Mouse (Mus musculus) left cerebral cortex, adult 6 months (tissue): ENCODE results near the gene Fmnl3. TPM values are rescaled to one million over a fixed set of nuclear protein-coding genes. Genes with fewer than 3 reads are reported as not detected.

Source experiments
- long read RNA-seq, 2 experiments: library from polyadenylated mRNA; unstranded; transcript quantifications; one replicate each; pipeline ENCODE4 v2.0.0; 2019 to 2020
- polyA plus RNA-seq: library from polyadenylated mRNA; unstranded; fragments of <200 nt; fragmentation: Nextera tagmentation; gene quantifications from 2 replicates; pipeline ENCODE4 v1.2.3, GENCODE M21; 2021

The Fmnl3 gene
- polyA plus RNA-seq = 0.59 and 2.3 TPM in 2 replicates
- long read RNA-seq, experiment 1, partial matches to known transcripts = 2 of 4 reads
- long read RNA-seq, experiment 1, other reads (novel, unspliced or antisense) = 2 of 4 reads
- long read RNA-seq, experiment 2 = 0 reads

GRCm38 (mm10) chr15:99370259-99370691, at the start of gene Fmnl3:
TSS of gene Fmnl3 (minus strand) at chr15:99370482.

GRCm38 (mm10) chr15:99392486-99393385, 22.5 kb upstream of the Fmnl3 start, which contains the start of gene Tmbim6:
TSS of gene Tmbim6 (plus strand) at chr15:99392882.

GRCm38 (mm10) chr15:99295484-99295981, 74.7 kb downstream of the Fmnl3 start, which contains the start of gene Fam186b:
TSS of gene Fam186b (minus strand) at chr15:99295888.

GRCm38 (mm10) chr15:99294813-99295374, 75.4 kb downstream of the Fmnl3 start, which contains the start of gene Prpf40b:
TSS of gene Prpf40b (plus strand) at chr15:99295087.

Other genes with a start within 250 kb of the Fmnl3 start
- gene Spats2, start 244.6 kb downstream of the Fmnl3 start, polyA plus RNA-seq = 5.8 and 7.5 TPM in 2 replicates
- 14.3 and 20.8 TPM in 2 replicates for gene Kcnh3, start 145.6 kb downstream of the Fmnl3 start, polyA plus RNA-seq
- 105 and 138 TPM in 2 replicates for gene Mcrs1, start 118.5 kb downstream of the Fmnl3 start, polyA plus RNA-seq
- gene Prpf40b, start 75.4 kb downstream of the Fmnl3 start, polyA plus RNA-seq = 24.3 and 37.1 TPM in 2 replicates
- gene Fam186b, start 74.6 kb downstream of the Fmnl3 start, polyA plus RNA-seq = 0.20 and 0.36 TPM in 2 replicates
- 159 and 166 TPM in 2 replicates for gene Tmbim6, start 22.4 kb upstream of the Fmnl3 start, polyA plus RNA-seq
- 1.0 and 3.0 TPM in 2 replicates for gene Nckap5l, start 87.3 kb upstream of the Fmnl3 start, polyA plus RNA-seq
- 6.0 and 8.9 TPM in 2 replicates for gene Bcdin3d, start 104.2 kb upstream of the Fmnl3 start, polyA plus RNA-seq
- 202 and 292 TPM in 2 replicates for gene Faim2, start 157.7 kb upstream of the Fmnl3 start, polyA plus RNA-seq
- 0.10 and 0.23 TPM in 2 replicates for gene Aqp2, start 208.6 kb upstream of the Fmnl3 start, polyA plus RNA-seq
- 0.34 and 0.84 TPM in 2 replicates for gene Aqp5, start 220.3 kb upstream of the Fmnl3 start, polyA plus RNA-seq
- 0.44 TPM in 1 of 2 replicates, not detected in the other for gene Aqp6, start 230.9 kb upstream of the Fmnl3 start, polyA plus RNA-seq